Mouse (Mus musculus): ENCODE measurements around the gene Rasgrp3.
"Not testable (repeated sequence)": the region's sequence is repeated elsewhere in the genome, so short reads cannot be mapped to it uniquely, and the experiment has no call there.

DNA sequence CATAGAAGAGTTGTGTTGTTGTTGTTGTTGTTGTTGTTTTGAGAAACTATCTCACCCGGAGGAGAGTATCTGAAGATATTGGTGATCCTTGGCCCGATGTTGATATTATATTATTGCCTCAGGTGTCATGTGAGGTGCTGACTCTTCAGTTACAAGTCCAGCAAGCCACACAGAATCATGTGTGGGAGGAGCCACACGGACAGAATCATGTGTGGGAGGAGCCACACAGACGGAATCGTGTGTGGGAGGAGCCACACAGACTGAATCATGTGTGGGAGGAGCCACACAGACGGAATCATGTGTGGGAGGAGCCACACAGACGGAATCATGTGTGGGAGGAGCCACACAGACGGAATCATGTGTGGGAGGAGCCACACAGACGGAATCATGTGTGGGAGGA, 20.4 kb downstream of the Rasgrp3 start:
- TF ChIP-seq CTCF (conservative IDR thresholded peaks at IDR 0.05; ENCODE audit: low read length); NANOG (IDR thresholded peaks at IDR 0.05; ENCODE audit: borderline replicate concordance, low read length); POU5F1 (IDR thresholded peaks at IDR 0.05; ENCODE audit: borderline replicate concordance, low read length): not testable (repeated sequence)
